Mouse (Mus musculus) T-helper 1 cell (primary cell): ENCODE results near the gene Nufip2.
"Not testable (repeated sequence)": the region's sequence is repeated elsewhere in the genome, so short reads cannot be mapped to it uniquely, and the experiment has no call there.

Experiments
- in situ Hi-C: fragments of 300-600 bp; cut with MboI, MseI; formaldehyde crosslinking; loops from one replicate; pipeline ENCODE4 v1.15.1; 2025; ENCODE audit warnings: high pct_unique_total_duplicates

Nufip2 gene

GRCm38 (mm10) chr11:77685383-77686265 is at the start of gene Nufip2:
Gene Nufip2 (plus strand): TSS chr11:77686155.
- in situ Hi-C loops, result no loop called here

GRCm38 (mm10) chr11:77641390-77641789 is 44.6 kb upstream of the Nufip2 start:
- in situ Hi-C loops, result no loop called here

GRCm38 (mm10) chr11:77645481-77645880 is 40.5 kb upstream of the Nufip2 start:
- in situ Hi-C loops, result no loop called here

- in situ Hi-C loops, result no loop called here
Observed at GRCm38 (mm10) chr11:77648878-77649277, 37.1 kb upstream of the Nufip2 start.

GRCm38 (mm10) chr11:77652484-77652883 is 33.5 kb upstream of the Nufip2 start:
- in situ Hi-C loops, result no loop called here

GRCm38 (mm10) chr11:77653406-77654190 is 32.4 kb upstream of the Nufip2 start:
- in situ Hi-C loops, result not testable (repeated sequence)

GRCm38 (mm10) chr11:77659986-77660385 is 26.0 kb upstream of the Nufip2 start:
- in situ Hi-C loops, result no loop called here

GRCm38 (mm10) chr11:77663639-77664038 is 22.3 kb upstream of the Nufip2 start:
- in situ Hi-C loops, result no loop called here

GRCm38 (mm10) chr11:77664046-77664445 is 21.9 kb upstream of the Nufip2 start:
- in situ Hi-C loops, result no loop called here

- in situ Hi-C loops, result not testable (repeated sequence)
Observed at GRCm38 (mm10) chr11:77665384-77665783, 20.6 kb upstream of the Nufip2 start.

- in situ Hi-C loops, result not testable (repeated sequence)
Observed at GRCm38 (mm10) chr11:77666766-77667165, 19.2 kb upstream of the Nufip2 start.

- in situ Hi-C loops, result no loop called here
Observed at GRCm38 (mm10) chr11:77672746-77673145, 13.2 kb upstream of the Nufip2 start.

GRCm38 (mm10) chr11:77673428-77673991 is 12.4 kb upstream of the Nufip2 start:
- in situ Hi-C loops, result no loop called here

GRCm38 (mm10) chr11:77680018-77680417 is 5.9 kb upstream of the Nufip2 start:
- in situ Hi-C loops, result no loop called here

- in situ Hi-C loops, result no loop called here
Observed at GRCm38 (mm10) chr11:77684896-77685295, 1.1 kb upstream of the Nufip2 start.

GRCm38 (mm10) chr11:77686346-77686840 is 438 bp downstream of the Nufip2 start:
- in situ Hi-C loops, result no loop called here

GRCm38 (mm10) chr11:77686841-77687540 is 1.0 kb downstream of the Nufip2 start:
- in situ Hi-C loops, result no loop called here

- in situ Hi-C loops, result no loop called here
Observed at GRCm38 (mm10) chr11:77687541-77688131, 1.7 kb downstream of the Nufip2 start.

GRCm38 (mm10) chr11:77693026-77693425 is 7.1 kb downstream of the Nufip2 start:
- in situ Hi-C loops, result no loop called here

GRCm38 (mm10) chr11:77697232-77697631 is 11.3 kb downstream of the Nufip2 start:
- in situ Hi-C loops, result no loop called here

GRCm38 (mm10) chr11:77705920-77706319 is 20.0 kb downstream of the Nufip2 start:
- in situ Hi-C loops, result no loop called here
